Mouse (Mus musculus) heart, adult 2 months (tissue): ENCODE results near the gene Adgrv1.

Source experiments
- CTCF ChIP-seq: fragments of 200-600 bp; IDR thresholded peaks from 2 replicates; pipeline ENCODE4 v1.8.1; 2022; ENCODE audit warnings: antibody characterized with exemption, mild to moderate bottlenecking, moderate library complexity
- EP300 ChIP-seq: fragments of 200-500 bp; IDR thresholded peaks from 2 replicates; pipeline ENCODE4 v1.6.1; 2011; ENCODE audit warnings: low read depth, low read length, control low read depth; ENCODE audit not compliant: insufficient read depth
- POLR2A ChIP-seq: fragments of 200-500 bp; IDR thresholded peaks from 2 replicates; pipeline ENCODE4 v1.6.1; 2011; ENCODE audit warnings: mild to moderate bottlenecking, low read depth, low read length, control low read depth; ENCODE audit not compliant: insufficient read depth

GRCm38 (mm10) chr13:81208106-81208613 lies 424.8 kb downstream of the Adgrv1 start:
- no peak for TF ChIP-seq POLR2A
- TF ChIP-seq EP300 = no peak
- no peak for TF ChIP-seq CTCF
